Mouse (Mus musculus) lung, postnatal 14 days (tissue): ENCODE measurements around the gene Lbp.
A peak's percentile ranks its signal among the peaks of the same experiment; 100 is the strongest.

Experiments used
- DNase-seq: peaks from one replicate; pipeline ENCODE4 v3.0.0; 2021

Gene Lbp

DNA sequence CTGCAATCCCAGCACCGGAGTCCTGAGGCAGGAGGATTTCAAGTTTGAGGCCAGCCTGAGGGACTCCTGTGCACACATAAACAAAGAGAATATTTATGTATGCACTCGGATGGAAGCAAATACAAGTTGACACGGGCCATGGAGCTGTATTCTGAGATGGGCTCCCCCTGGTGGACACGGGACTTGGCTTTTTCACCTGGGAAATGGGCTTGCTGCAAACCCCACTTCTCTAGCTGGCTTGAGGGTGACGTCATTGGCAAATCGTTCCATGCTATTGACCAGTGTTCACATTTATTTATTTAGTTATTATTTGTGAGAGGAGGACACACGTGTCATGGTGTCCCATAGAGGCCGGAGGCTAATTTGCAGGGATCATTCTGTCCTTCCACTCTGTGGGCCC lies 10.1 kb downstream of the Lbp start:
- peak; percentile 24 for DNase-seq

DNA sequence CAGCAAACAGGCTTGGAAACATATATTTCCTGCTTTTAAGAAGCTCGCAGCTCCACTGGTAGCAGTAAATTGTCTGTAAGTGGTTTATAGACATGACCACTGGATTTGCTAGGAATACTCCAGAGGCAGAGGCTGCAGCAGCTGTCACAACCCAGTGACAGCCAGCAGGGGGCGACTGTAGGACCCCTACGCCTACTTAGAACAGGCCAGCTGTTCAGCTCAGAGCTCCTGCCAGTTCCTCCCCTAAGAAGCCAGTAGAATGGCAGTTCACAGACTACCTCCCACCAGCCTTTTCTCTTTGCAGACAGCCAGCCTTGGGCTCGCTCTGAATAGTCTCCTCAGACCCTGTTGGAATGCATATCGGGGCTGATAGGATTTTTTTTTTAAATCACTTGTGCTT lies 10.7 kb downstream of the Lbp start:
- DNase-seq = peak; percentile 71

DNA sequence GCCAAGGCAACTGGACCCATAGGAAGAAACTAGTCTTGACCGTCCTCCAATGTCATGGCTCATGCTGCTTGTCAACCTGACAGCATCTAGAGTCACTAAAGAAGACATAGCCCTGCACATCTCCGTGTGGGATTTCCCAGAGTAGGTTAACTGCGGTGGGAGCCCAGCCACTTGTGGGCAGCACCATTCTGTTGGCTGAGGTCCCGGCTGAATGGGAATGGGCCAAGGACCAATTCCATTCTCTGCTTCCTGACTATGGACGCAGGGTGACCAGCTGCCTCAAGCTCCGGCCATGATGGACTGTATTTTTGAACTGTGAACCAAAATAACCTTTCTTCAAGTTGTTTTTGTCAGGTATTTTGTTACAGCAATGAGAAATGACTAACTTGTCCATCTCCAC lies 15.3 kb downstream of the Lbp start:
- no peak for DNase-seq

DNA sequence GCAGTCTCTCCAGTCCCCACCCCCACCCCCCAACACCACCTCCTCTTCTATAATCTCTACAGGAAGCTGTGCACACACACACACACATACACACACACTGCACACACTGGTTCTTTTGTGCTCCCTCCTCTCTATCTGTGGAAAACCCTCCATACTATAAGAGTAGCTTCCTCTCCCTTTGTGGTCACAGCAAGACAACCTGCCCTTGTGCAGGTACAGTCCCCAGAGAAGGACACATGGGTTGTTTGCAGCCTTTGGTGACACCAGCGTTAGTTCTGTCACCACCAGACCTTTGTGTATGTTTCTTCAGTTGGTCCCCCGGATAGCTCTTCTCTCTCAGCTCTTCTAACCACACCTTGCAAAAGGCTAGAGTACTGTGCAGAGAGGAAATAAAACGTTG lies 16.6 kb downstream of the Lbp start:
- no peak for DNase-seq

GRCm38 (mm10) chr2:158324531-158325190 lies 18.4 kb downstream of the Lbp start:
- peak; percentile 11 for DNase-seq

DNA sequence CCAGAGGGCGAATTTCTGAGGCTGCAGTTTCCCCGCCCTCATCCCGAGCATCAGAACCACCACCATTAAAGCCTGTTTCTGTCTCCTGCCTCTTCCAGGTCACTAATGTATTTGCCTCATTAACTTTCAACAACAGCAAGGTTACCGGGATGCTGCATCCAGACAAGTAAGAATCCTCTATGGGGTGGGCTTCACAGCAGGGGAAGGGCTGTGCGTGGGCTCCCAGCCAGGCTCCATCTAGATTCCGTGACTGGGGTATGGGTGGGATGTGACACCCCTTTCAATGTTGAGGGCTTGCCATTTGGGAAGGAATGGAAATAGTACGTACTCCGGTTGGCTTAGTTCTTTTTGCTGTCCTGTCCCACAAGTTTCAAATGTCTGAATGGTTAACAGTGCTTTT lies 19.3 kb downstream of the Lbp start:
- no peak for DNase-seq

GRCm38 (mm10) chr2:158334356-158334755 lies 28.1 kb downstream of the Lbp start:
- no peak for DNase-seq

DNA sequence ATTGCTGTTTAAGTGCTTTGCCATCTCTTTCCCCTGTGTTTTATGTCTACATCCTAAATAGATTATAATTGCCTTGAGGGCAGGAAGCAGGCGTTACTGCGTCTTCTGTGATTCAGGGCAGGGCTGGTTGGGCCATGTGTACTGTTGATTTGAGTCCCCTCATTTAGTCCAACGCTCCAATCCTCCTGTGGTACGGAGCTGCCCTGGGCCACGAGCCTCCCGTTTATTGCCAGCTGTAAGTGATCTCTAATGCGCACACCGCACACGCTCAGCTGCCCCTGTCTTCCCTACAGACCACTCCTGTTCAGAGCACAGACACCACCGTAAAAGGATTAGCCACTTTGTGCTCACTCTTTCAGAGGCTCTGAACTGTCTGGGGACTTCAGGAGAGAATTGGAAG lies 31.4 kb downstream of the Lbp start:
- DNase-seq = no peak

GRCm38 (mm10) chr2:158339948-158340564 lies 33.8 kb downstream of the Lbp start:
- DNase-seq = peak; percentile 67

DNA sequence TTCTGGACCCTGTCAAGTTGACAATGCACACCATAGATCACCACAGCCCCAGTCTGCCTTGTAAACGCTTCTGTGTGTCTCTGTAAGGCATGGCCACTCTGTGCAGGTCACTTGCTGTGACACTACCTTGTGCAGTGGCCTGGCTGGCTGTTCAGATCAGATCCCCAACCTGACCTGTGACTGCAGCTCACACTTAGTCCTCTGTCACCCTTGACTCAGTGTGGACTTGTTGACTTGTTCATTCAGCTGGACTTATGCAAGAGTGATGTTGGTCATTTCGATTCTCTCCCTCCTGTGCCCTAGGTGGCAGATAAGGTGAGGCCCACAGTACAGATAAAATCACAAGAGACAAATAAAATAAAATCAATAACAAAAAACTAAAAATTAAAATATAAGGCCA lies 35.0 kb downstream of the Lbp start:
- DNase-seq = no peak

GRCm38 (mm10) chr2:158343495-158343894 lies 37.2 kb downstream of the Lbp start:
- DNase-seq = no peak

GRCm38 (mm10) chr2:158346467-158346866 lies 40.2 kb downstream of the Lbp start:
- DNase-seq = no peak

- peak; percentile 72 for DNase-seq
These were observed 41.6 kb downstream of the Lbp start for GRCm38 (mm10) chr2:158347868-158348267.

DNA sequence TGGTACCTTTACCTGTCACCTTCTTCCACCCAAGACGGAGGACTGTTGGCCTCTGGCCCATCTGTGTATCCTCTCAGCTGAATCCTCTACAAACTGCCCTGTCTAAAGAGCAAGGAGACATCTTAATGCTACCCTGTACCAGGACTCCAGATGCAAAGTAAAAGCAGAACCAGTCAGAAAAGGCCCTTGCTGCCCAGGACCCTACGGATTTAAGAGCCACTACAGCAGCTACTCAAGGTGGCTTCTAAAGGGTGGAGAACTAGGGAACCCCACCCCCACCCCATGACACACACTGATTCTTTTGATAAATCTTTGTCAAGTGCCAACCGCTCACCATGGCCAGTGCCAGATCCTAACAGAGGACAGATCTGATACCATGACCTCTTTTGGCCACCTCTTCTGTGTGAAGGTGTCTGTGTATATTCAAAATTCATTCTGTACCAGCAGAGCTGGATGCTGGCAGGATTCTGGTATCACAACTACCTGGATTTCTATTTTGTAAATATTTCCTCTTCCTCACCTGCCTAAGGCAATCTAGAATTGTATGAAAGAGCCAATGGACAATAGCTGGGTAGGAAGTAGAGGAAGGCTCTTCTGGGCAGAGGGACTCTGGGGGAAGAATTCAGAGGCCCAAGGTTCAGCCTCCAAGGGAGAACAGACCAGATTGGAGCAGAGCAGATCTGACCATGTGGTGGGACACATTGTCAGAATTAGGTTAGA lies 46.7 kb downstream of the Lbp start:
- DNase-seq = no peak

- DNase-seq = no peak
These were observed 48.2 kb downstream of the Lbp start for GRCm38 (mm10) chr2:158354348-158355114.

DNA sequence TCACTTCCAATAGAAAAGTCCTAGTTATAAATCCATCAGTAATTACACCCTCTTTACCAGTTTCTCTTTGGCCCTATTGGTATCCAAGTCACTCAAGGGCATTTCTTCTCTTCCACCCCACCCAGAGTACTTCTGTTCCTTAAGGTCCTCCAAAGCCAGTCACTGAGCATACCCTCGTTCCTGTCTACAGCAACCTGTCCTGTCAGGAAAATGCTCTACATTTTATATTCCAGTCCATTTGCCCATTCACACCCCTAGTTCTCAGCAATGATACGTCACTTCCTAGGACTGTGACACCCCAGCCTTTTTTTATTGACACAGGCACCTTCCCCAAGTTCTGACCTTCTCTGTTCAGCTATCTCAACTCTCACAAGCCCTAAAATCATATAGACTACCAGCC lies 48.9 kb downstream of the Lbp start:
- no peak for DNase-seq

DNA sequence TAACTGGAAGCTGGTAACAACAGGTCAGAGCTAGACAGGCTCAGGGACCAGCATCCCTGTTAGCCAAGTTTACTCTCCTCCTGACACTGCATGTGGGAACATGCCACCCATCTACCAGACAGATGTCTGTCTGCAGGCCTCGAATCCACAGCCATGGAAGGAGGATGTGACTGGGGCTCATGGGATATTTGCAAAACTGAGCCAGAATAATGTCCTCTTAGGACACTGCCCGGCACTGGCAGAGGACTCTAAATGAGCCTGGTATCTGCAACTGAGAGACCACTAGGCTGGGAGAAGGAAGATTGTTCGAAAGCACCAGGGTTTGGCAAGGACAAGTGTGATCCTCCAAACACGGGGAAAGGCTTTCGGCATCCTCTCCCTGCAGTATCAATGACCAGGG lies 49.8 kb downstream of the Lbp start:
- DNase-seq = no peak

DNA sequence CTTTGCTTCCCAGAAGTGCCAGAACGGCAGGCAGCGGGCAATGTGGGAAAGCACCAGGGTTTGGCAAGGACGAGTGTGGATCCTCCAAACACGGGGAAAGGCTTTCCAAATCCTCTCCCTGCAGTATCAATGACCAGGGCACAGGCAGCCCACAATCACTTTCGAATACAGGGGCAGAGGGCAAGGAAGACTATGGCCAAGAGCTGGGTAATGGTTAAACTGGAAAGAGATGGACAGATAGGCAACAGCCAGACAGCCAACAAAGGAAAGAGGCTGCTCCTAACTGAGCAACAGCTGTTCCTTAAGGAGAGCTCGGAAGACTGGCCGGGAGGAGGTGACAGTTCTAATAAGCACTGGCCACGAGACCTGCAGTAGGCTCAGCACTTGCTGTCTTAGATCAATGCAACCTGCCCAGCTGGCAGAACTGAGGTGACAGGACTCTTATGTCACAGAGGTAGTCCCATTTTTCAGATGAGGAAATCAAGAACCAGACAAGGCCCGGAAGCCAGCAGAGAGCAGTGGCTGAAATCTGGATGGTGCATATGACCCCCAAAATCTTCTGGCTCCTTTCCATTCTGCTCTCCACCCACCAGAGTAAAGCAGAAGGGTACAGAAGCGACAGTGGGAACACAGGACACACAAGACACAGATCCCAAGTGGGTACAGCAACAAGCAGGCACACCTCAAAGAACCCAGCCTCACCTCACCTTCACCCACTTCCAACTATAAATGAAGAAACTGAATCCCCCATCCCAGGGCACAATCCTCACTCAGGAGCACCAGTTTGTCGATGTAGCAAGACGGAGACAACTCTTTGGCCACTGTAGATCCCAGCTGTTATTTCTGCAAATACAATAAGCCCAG lies 53.7 kb downstream of the Lbp start:
- no peak for DNase-seq

DNA sequence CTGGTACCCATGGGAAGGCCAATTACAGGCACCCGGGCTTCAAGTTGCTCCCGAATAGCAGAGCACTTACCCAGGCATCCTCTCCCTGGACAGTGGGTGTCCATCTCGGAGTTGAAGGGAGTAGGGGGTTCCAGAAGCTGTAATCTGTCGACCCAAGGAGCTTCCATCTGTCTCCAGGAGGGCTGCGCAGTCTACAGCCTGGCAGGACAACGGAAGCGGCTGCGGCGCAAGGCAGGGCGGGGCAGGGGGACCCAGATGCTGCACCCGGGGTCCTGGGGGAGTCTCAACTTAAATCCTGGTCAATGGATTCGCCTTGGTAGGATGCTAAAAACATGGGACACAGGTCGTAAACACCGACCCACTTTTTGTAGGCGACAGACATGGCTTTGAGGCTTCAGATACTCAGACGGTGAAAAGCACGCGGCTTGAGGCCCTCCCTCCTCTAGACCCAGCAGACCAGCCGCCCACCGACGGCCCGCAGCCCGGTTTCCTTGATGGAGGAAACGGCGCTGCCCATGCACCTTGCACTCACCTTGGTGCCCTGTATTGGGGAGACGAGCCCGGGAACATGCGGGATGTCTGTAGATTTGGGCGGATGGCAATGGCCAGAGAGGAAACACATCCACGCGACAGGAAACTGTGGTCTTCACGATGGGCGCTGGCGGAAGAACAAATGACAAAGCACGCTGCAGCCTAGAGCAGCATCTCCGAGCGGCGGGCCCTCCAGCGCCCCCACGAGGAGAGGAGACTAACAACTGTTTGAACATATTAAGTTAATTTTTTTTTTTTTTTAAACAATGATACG lies 54.8 kb downstream of the Lbp start:
- peak; percentile 85 for DNase-seq

DNA sequence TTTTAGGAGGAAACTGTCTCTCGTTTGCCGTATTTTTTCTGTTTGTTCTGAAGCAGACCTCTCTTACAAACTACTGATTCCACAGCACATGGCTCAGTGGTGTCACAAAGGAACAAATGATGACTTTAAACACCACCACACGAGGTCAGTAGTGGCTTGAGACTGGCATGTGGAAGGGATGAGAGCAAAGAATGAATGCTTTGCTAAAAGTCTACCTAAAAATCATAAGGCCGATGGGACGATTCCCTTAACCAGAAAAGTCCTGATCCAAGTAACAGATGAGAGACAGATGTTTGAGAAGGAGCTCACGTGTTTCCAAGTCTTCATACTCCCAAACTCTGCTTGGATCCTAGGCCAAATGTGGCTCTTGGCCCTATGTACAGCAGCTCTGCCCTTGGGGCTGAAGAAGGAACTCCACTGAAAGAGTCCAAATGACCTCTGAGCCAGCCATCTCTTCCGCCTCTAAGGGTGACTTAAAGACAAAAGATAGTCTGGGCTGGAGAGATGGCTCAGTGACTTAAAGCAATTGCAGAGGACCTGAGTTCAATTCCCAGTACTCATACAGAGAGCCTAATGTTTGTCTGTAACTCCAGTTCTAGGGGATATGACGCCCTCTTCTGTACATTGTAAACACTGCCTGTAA lies 55.5 kb downstream of the Lbp start:
- DNase-seq = no peak

GRCm38 (mm10) chr2:158364175-158364574 lies 57.9 kb downstream of the Lbp start:
- no peak for DNase-seq
